Mouse (Mus musculus) stomach, adult 2 months (tissue): Measurements from ENCODE around the gene Adgrg5. TPM values are rescaled to one million over a fixed set of nuclear protein-coding genes. Genes with fewer than 3 reads are reported as not detected.

Source experiments
- polyA plus RNA-seq: library from polyadenylated mRNA; depleted of rRNA; stranded (reverse); fragments of >200 nt; gene quantifications from 2 replicates; pipeline ENCODE4 v1.2.3, GENCODE M21; 2012; rRNA removed

Gene Adgrg5
- 1.0 and 1.4 TPM in 2 replicates for polyA plus RNA-seq

GRCm38 (mm10) chr8:94923405-94923804 is at the start of gene Adgrg5:
Gene Adgrg5, plus strand, starts transcription at chr8:94923694.

GRCm38 (mm10) chr8:94876197-94876730 is 47.2 kb upstream of the Adgrg5 start, which contains the start of gene Dok4:
Gene Dok4, minus strand, starts transcription at chr8:94876330.

DNA sequence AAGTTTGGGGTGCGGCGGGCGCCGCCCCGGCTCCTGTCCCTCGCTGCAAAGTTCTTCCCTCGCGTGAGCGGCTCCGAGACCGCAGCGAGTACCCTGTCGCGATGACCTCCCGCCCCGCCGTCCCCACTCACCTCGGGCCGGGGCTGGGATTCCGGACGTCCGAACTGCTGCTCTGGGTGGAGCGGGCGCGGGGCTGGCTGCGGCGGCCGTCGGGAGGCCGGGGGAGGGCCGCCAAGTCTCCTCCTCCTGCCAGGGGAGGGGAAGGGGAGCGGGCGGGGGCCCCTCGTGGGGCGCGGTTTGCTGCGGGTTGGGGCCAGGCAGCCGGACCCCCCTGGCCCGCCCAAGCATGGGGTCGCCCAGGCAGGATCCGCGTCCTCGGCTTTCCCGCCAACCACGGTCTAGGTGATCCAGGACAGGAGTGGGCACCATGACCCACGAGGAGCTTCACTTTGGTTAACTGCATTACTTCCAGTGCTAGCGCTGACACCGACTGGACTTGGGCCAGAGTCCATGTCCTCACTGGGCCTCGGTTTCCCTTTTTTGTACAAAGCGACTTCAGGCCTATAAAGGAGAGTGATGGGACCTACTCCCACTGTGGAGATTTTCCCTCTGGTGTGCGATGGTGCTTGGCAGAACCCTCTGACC is 5.5 kb upstream of the Adgrg5 start, which contains the start of gene Ccdc102a:
TSS of gene Ccdc102a (minus strand) at position 248 of the 645 bp plus-strand sequence.

GRCm38 (mm10) chr8:94974467-94975165 is 51.1 kb downstream of the Adgrg5 start, which contains the start of gene Adgrg1:
Gene Adgrg1, plus strand, starts transcription at chr8:94974751.

Other genes starting within 250 kb of the Adgrg5 start
- 251 and 277 TPM in 2 replicates for gene Pllp, start 227.4 kb upstream of the Adgrg5 start, polyA plus RNA-seq
- 0.81 and 1.1 TPM in 2 replicates for gene Ccl22, start 178.1 kb upstream of the Adgrg5 start, polyA plus RNA-seq
- 24.9 and 32.0 TPM in 2 replicates for gene Cx3cl1, start 151.7 kb upstream of the Adgrg5 start, polyA plus RNA-seq
- 0.25 and 0.60 TPM in 2 replicates for gene Ccl17, start 113.2 kb upstream of the Adgrg5 start, polyA plus RNA-seq
- 142 and 188 TPM in 2 replicates for gene Coq9, start 85.4 kb upstream of the Adgrg5 start, polyA plus RNA-seq
- 36.6 and 43.9 TPM in 2 replicates for gene Ciapin1, start 85.3 kb upstream of the Adgrg5 start, polyA plus RNA-seq
- gene Polr2c, start 66.2 kb upstream of the Adgrg5 start, polyA plus RNA-seq: 25.0 and 28.4 TPM in 2 replicates
- gene Dok4, start 47.4 kb upstream of the Adgrg5 start, polyA plus RNA-seq: 23.7 and 26.4 TPM in 2 replicates
- 7.0 and 11.3 TPM in 2 replicates for gene Ccdc102a, start 5.6 kb upstream of the Adgrg5 start, polyA plus RNA-seq
- 97.9 and 117 TPM in 2 replicates for gene Adgrg1, start 51.1 kb downstream of the Adgrg5 start, polyA plus RNA-seq
- 1.7 and 2.5 TPM in 2 replicates for gene Adgrg3, start 94.0 kb downstream of the Adgrg5 start, polyA plus RNA-seq
- gene Drc7, start 131.4 kb downstream of the Adgrg5 start, polyA plus RNA-seq: not detected in 2 replicates
- gene Katnb1, start 157.5 kb downstream of the Adgrg5 start, polyA plus RNA-seq: 9.2 and 10.0 TPM in 2 replicates